Mouse (Mus musculus): ENCODE results near the gene Ankle1.

Gene Ankle1

DNA sequence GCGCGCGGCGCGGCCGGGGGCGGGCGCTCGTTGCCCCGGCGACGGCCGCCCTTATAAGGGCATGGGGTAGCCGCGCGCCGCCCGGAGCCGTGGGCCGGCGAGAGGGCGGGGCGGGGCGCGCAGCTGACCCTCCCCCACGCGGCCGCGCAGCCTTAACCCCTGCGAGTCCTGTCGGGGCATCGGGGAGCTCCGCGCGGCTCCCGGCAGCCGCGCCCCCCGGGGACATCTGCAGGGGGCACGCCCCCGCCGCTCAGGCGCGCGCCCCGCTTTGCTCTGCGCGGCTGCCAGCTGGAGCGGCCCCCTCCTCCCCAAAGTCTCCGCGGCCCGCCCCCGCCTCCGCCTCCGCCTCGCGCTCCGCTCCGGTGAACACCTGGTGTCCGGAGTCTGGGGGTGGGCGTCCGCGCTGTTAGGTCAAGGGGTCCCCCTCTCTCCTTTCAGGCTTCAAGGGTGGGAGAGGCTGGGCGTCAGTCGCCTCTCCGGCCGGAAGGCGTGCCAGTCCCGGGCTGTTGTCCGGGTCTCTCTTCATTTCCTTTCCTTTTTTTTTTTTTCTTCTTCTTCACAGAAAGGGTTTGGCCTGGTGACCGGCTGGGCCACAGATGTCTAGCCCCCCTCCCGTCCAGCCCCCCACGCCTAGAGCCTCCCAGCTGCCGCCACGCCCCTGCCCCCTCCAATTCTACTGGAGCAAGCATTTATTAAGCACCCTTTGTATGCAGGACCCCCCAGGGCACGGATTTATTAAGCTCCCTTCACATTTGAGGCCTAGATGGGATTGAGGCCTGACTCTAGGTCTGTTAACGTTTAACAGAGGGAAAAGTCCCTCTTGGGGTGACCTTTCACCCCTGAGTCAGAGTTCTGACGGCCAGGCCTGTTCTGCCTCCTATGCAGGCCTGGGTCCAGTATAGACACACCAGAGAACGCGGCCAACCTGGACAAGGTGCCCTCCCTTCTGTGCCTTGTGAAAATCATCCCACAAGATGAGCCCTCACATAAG is 23.5 kb upstream of the Ankle1 start:
- no peak for DNase-seq (ENCODE audit: low spot score)

DNA sequence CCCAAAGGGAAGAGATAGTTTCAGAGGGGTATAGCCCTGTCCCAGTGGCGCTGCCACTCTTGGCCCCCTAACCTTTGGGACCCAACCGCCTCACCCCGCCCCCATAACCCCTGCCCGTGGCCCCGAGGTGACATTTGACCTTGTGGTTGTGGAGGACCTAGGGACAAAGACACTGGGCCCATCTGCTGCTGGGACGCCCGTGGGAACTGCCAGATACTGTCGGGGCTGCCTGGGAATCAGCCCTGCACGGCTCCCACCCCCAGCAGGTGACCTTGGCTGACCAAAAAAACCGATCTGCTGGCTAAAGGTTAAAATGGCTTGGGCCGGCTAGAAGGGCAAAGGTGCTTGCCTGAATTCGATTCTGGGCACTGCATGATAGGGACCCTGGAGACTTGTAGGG is 22.4 kb upstream of the Ankle1 start:
- no peak for DNase-seq (ENCODE audit: low spot score)

DNA sequence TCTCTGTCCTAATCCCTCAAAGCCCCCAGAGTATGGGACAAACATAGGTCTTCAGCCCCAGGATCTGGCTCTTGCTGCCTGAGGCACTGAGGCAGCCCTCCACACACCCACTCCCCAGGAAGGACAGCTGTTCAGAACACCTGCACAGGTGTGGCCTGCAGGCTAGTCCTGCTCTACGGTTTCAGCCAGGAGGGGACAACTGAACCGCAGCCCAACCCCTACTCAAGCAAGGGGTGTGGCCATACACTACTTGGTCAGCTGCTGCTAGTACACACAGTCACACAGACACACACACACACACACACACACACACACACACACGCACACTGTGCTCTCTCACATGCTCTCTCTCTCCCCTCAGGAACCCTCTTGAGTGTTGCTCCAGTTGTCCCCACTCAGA is 21.9 kb upstream of the Ankle1 start:
- DNase-seq (ENCODE audit: low spot score) = no peak

DNA sequence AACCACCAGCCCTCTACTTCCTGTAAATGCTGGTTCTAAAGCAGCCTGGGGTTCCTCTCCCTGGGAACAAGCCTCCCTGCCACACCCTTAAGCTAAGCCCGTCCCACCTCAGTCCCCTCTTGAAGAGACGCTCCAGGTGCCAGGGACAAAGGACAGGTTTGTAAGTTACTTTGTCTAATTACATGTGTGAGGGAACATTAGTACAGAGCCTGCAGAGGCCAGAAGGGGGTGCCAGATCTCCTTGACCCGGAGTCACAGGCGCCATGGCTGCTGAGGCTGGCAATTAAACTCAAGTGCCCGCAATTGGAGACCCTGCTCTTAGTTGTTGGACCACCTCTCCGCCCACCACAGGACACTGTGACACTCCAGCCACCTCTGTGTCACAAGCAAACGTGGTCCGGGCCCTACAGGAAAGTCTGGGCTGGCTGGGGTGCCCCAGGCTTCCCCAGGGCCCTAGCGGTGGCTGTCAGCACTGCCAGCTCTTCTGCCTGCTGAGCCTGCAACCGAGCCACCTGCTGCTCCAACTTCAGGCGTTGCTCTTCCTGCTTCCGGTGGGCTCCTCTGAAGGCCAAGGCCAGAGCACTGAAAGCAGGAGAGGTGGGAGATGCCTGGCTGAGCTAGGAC is 20.5 kb upstream of the Ankle1 start:
- no peak for DNase-seq (ENCODE audit: low spot score)

DNA sequence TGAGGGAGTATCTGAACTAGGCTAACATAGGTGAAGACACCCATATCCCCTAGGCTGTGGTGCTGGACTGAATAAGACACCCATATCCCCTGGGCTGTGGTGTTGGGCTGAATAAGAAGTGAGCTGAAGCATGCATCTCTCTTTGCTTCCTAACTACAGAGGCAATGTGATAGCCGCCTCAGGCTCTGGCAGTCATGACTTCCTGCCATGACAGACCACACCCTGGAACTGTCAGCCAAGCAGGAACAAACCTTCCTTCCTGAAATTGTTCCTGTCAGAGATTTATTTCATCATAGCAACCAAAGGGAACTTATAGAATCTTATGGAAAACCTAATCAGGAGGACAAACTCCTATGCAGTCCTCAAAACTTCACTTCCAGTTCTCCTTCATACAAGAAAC is 17.5 kb upstream of the Ankle1 start:
- no peak for DNase-seq (ENCODE audit: low spot score)

DNA sequence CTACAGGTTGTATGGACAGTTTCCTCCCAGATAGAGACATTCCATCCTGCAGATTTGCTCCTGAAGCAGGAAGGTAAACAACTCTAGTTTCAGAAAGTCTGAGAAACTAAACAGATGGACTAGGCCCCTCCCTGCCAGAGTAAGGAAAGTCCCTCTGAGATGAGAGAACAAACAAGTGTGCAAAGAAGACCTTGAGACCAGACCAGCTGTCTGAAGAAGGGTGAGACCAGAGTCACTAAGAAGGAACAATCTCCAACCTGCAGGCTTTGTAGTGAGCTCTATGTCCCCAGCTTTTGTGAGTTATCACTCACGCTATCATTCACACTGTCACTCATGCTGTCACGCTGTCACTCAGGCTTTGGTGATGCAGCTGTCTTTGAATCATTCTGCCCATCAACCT is 14.1 kb upstream of the Ankle1 start:
- DNase-seq (ENCODE audit: low spot score) = no peak

DNA sequence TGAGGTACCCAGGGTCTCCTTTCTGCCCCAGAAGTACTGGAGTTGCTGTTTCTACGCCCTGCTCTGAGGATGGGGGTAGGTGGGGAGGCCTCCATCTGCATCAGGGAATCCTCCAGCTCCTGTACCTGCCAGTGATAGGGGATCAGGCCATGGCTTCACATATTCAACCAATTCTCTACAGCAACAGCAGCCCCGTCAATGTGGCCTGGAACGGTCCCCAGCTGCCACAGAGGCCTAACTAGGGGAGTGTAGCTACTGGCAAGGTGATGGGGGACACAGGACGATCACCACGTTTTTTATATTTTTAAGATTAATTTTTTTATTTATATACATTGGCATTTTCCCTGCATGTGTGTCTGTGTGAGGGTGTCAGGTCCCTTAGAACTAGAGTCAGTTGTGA is 13.4 kb upstream of the Ankle1 start:
- no peak for DNase-seq (ENCODE audit: low spot score)

DNA sequence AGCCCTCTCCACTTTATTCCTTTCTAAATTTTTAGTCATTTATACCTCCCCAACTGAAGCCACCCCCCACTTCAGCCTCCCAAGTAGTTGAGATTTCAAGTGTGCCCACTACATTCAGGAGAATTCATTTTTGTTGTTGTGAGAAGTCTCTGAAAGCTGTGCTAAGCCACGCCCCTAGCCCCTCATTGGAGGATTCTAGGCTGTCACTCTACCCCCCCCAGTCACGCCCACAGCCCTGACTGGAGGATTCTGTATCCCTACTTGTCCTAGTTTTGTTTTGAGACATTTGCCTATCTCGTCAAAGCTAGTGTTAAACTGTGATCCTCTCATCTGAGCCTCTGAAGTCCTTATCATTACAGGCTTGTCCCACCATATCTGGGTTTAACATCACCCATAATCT is 12.9 kb upstream of the Ankle1 start:
- DNase-seq (ENCODE audit: low spot score) = no peak

DNA sequence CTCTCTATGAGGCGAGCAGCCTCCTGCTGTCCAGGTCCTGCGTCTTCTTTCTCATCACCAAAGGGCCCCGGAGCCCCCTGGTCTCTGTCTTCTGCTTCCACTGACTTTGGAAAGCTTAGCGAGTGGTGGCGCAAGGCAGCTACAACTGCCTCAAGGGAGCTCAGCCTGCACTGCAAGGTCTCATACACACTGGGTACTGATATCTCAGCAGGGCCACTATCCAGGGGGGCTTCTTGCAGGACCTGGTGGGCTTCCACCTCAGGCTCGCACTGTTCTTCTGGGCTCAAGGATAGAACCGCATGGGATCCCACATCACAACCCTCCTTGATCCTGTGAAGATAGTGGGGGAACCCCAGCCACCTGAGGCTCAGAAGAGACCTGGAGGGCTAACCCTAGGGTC is 11.3 kb upstream of the Ankle1 start:
- DNase-seq (ENCODE audit: low spot score) = no peak

DNA sequence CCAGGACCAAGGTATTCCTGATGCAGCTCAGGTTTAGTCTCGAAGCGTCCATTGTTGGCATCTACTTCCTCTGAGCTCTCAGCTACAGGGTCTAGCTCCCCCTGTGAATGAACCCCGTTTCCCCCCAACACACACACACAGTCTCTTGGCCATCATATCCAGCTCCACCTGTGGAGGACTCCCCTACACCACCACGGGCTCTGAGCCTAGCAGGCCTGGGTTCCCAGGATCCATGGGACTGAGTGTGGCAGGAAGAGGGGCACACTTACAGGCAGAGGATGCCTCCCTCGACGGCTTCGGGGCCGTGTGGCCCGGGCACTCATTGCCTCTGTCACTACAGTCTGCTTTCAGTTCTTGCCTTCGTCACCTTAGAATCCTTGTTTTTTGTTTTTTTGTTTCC is 10.7 kb upstream of the Ankle1 start:
- no peak for DNase-seq (ENCODE audit: low spot score)

DNA sequence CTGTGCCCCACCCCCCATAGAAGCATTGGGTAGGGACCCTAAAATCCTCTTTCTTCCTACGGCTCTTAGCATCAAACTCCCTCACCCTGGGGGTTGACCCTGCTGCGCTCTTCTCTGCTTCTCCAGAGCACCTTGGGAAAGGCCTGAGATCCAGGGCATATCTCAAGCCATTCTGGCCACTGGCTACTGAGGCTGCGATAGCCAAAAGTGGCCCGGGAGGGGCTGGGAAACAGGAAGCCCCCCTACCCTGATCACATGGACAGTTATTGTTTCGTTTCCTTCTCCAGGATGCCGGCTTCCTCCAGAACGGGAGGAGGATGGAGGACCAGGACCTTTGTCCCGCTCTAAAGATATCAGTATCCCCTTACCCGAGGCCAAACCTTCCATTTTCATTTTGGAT is 10.2 kb upstream of the Ankle1 start, which contains the start of gene Ushbp1:
Gene Ushbp1 (minus strand): TSS at position 174 of the 400 bp plus-strand sequence.
- DNase-seq (ENCODE audit: low spot score) = no peak

DNA sequence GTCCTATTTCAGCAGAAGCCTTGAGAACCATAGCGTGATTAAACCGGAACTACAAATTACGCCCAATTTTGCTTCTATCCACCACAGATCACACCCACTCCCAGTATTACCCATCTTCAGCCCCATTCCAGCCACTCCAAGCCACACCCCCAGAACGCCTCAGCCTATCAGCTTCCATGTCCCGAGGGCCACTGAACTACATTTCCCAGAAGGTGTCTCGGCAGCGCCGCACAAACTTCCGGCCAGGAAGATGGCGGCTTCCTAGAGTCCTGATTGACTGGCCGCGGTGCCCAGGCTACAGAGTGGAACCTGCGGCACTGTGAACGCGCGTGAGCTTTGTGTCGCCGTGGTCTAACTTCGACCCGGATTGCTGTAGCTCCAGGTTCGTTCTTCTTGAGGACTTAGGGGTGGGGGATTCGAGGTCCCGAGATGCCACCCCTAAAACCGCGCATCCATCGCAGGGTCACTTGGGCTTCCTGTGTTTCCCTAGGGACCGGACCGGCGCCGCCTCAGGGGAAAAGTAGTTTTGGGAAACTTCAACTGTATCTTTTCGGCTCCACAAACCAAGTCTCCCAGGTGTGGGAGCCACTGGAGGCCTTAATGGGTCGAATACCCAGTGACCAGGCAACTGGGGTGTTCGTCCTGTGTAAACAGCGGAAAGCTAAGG is 9.0 kb upstream of the Ankle1 start, which contains the start of gene Babam1:
Gene Babam1 (plus strand): TSS at position 223 of the 667 bp plus-strand sequence.
- peak; percentile 86 for DNase-seq (ENCODE audit: low spot score)

DNA sequence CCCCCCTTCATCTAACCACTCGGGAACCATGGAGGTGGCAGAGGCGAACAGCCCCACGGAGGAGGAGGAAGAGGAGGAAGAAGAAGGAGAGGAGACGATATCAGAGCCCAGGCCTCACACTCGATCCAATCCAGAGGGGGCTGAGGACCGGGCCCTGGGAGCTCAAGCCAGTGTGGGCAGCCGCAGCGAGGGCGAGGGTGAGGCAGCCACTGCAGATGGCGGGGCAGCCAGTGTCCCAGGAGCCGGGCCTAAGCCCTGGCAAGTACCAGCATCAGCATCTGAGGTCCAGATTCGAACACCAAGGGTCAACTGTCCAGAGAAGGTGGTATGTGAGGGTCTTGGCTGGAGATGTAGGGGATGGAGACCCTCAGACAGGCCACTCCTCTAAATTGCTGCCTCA is 8.1 kb upstream of the Ankle1 start:
- DNase-seq (ENCODE audit: low spot score) = no peak

DNA sequence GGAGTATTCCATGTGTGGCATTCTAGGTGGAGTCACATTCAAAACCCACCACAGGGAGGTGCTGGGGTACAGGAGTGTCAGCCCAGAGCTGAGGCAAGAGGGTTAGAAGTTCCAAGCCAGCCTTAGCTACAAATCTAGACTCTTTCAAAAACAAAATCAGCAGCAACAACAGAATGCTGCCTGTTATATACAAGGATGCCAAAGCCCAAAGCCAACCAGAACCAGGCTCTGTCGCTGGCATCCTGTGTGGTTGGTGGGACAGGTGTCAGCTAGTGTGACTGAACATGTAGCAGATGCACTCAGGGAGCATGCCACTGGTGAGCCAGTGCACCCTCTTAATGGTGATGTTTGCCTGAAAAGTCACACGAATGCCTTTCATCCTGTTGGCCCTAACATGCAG is 5.0 kb upstream of the Ankle1 start:
- DNase-seq (ENCODE audit: low spot score) = no peak

DNA sequence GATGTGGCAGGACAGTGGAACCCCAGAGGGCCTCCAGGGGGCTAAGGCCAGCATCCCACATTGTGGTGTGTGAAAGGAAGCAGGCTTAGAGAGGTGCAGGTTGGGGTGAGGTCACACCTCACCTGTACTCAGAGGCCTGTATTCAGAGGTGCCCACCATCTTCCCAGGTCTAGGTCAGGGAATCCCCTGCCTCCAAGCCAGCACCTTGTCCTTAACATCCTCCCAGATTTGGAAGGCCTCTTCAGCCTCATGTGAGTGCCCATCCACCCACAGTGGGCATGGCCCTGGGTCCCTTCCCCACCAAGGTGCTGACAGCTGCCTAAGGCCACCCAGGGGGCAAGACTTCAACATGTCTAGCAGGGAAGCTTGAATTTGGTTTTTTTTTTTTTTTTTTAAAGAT is 4.4 kb upstream of the Ankle1 start:
- DNase-seq (ENCODE audit: low spot score) = no peak

DNA sequence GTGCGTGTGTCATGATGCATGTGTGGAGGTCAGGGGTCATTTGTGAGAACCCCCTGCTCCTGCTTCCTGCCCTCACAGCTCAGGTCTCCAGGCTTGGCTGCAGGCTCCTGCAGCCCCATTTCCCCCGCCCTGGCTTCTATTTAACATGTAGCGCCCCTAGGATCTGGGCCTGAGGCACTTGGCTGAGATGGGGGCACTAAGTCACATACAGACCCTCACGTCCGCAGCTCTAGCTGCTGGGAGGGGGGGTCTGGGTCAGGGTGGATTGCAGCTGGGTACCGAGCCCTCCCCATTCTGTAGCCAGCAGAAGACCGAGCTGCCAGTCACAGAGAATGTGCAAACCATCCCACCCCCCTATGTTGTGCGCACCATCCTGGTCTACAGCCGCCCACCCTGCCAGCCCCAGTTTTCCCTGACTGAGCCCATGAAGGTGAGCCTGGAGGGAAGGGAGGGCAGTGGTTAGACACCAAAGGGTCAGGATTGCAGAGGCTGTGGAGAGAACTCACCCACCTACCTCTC is 3.3 kb upstream of the Ankle1 start:
- DNase-seq (ENCODE audit: low spot score) = no peak

DNA sequence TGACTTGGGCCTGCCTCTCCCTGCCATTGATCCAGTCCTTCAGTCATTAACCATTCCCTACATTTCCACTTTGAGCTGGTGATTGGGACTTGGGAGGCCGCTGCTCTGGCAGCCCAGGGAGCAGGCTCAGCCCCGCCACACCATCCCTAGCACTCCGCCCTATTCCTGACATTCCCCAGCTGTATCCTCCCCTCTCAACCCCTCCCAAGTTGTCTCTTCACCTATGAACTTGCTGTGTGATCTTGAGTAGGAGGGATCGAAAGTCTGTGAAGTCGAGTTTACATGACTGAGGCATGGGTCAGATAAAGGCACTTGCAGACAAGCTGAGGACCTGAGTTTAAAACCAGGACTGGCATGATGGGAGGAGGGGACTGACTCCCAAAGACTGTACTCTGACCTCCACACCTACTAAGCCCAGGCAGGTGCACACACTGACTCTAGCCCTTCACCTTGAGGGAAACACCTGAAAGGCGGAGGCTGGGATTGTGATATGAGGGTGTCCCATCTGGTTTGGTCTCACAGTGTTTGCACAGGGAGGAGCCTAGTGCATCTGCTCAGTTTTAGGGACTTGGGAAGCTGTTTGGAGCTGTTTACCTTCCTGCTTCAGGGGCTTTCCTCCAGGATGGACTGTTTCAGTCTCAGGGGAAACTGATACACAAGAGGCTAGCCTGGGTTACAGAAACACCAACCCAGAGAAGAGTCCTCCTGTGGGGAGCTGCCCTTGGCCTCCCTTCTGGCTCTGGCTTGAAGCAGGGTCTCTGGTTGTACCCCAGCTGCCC is 2.5 kb upstream of the Ankle1 start:
- no peak for DNase-seq (ENCODE audit: low spot score)

DNA sequence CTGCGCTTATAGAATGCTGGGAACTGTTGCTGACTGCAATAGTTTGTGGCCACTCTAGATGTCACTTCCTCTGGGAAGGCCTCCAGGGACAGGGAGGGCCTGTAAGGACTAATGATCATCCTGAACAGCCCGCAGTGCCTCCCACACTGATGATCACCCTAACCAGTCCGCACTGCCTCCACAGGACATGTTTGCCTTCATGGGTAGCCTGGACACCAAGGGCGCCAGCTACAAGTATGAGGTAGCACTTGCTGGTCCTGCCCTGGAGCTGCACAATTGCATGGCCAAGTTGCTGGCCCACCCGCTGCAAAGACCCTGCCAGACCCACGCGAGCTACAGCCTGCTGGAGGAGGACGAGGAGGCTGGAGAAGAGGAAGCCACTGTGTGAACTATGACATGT is 1.8 kb upstream of the Ankle1 start:
- no peak for DNase-seq (ENCODE audit: low spot score)

DNA sequence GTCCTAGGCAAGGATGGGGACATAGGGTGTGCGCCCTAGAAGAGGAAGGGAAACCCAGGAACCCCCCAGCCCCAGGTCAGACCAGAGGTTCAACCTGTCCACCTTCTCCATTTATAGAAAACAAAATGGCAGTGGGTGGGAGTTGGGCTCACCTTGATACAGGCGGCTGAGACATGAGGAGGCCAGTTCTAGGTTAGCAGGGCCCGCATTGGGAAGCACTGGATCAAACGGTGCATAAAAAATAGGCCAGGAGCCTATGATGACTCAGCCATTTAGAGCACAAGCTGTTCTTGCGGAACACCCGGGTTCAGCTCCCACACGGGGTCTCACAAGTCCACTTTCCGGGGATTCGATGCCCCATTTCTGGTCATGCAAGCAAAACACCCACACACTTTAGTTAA is 859 bp upstream of the Ankle1 start:
- no peak for DNase-seq (ENCODE audit: low spot score)

DNA sequence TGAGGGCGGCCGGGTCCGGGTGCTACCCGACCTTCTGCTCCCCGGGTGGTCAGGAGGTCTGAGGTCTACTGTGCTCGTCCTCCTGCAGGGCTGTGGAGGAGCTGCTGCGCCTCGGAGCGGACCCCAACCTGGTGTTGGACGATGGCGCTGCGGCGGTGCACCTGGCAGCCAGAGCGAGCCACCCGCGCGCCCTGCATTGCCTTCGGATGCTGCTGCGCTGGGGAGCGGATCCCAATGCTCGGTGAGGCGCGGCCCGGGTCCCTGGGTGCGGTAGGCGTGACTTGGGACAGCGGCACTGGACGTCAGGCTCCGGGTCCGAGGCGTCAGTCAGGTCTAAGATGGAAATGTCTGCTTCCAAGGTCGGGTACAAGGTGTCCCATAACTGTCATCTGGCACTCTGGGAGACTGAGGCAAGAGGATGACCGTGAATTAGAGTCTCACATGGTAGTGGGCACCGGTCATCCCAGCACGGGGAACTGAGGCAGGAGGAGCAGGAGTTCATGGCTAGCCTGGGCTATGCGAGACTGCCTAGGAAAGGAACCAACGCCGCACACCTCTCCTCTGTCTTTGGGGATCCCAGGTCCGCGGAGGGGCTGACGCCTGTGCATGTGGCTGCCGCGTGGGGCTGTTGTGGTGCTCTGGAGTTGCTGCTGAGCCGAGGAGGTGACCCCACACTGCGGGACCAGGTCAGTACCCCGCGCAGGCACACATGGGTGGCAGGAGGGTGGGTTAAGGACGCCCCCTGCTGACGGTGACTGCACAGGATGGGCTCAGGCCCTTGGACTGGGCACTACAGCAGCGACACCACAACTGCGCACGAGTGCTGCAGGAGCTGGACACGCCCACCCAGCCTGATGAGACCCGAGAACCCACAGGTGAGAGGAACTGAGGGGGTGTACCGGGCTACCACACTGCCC is 547 bp downstream of the Ankle1 start:
- no peak for DNase-seq (ENCODE audit: low spot score)

DNA sequence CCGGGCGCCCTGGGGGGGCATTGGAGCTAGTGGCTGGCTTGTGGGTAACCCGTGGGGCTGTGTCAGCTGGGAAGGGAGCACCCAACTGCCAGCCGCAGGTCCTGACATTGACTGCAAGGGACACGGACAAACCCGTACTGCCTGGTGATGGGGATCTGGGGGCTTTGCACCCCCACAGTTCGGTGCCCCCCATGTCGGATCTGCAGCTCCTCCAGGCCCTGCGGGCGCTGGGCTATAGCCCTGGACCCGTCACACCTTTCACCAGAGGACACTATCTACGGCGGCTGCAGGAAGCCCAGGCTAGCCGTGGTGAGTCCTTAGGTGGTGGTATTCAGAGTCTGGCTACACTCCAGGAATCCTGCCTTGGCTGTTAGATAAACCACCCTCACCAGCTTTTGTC is 1.6 kb downstream of the Ankle1 start:
- no peak for DNase-seq (ENCODE audit: low spot score)
